Mouse (Mus musculus): ENCODE data around the gene Gm3402. TPM values are rescaled to one million over a fixed set of nuclear protein-coding genes. Genes with fewer than 3 reads are reported as not detected.
"Not testable (repeated sequence)": the region's sequence is repeated elsewhere in the genome, so short reads cannot be mapped to it uniquely, and the experiment has no call there.

Gene Gm3402
- not detected for total RNA-seq (2021)

GRCm38 (mm10) chr5:146513823-146514222 is at the start of gene Gm3402:
Gene Gm3402, plus strand, starts transcription at chr5:146514123.
- intact Hi-C loops (cut with DNase I); DNase-seq (ENCODE audit: low spot score in 2 of 2): not testable (repeated sequence)

GRCm38 (mm10) chr5:146466663-146467062 is 47.3 kb upstream of the Gm3402 start:
- intact Hi-C loops (cut with DNase I): no loop called here
- peak in 1 of 2 experiments; percentile 57 for DNase-seq (ENCODE audit: low spot score in 2 of 2)

GRCm38 (mm10) chr5:146468311-146468710 is 45.6 kb upstream of the Gm3402 start:
- intact Hi-C loops (cut with DNase I): no loop called here
- no peak for DNase-seq (ENCODE audit: low spot score in 2 of 2)

- DNase-seq (ENCODE audit: low spot score in 2 of 2): no peak
- intact Hi-C loops (cut with DNase I): loop anchor here (5.0 to 10.0 kb wide), 3 partner anchors 86 to 284 kb away; partner anchors contain the start of genes 1700001J03Rik and Wasf3
These were observed 43.1 kb upstream of the Gm3402 start for GRCm38 (mm10) chr5:146470821-146471220.

- intact Hi-C loops (cut with DNase I): loop anchor here (5.0 to 10.0 kb wide), 3 partner anchors 87 to 284 kb away; partner anchors contain the start of genes 1700001J03Rik and Wasf3
- no peak for DNase-seq (ENCODE audit: low spot score in 2 of 2)
These were observed 42.6 kb upstream of the Gm3402 start for GRCm38 (mm10) chr5:146471311-146471710.

GRCm38 (mm10) chr5:146471821-146472220 is 42.1 kb upstream of the Gm3402 start:
- intact Hi-C loops (cut with DNase I): loop anchor here (5.0 to 10.0 kb wide), 3 partner anchors 87 to 285 kb away; partner anchors contain the start of genes 1700001J03Rik and Wasf3
- DNase-seq (ENCODE audit: low spot score in 2 of 2): no peak

- peak; percentile 48 to 65 for DNase-seq (ENCODE audit: low spot score in 2 of 2)
- intact Hi-C loops (cut with DNase I): loop anchor here (10.0 kb wide), 1 partner anchor 95 kb away; the partner anchor contains the start of gene Wasf3
These were observed 34.4 kb upstream of the Gm3402 start for GRCm38 (mm10) chr5:146479564-146479963.

- intact Hi-C loops (cut with DNase I); DNase-seq (ENCODE audit: low spot score in 2 of 2): not testable (repeated sequence)
These were observed 32.3 kb upstream of the Gm3402 start, which contains the start of gene Gm6408 for GRCm38 (mm10) chr5:146481665-146482064. Gene Gm6408, plus strand, starts transcription at chr5:146481965.

- intact Hi-C loops (cut with DNase I): not testable (repeated sequence)
- DNase-seq (ENCODE audit: low spot score in 2 of 2): peak in 1 of 2 experiments; percentile 39
These were observed 25.0 kb upstream of the Gm3402 start for GRCm38 (mm10) chr5:146488959-146489358.

GRCm38 (mm10) chr5:146491063-146491462 is 22.9 kb upstream of the Gm3402 start, which contains the start of gene Gm6370:
Gene Gm6370, plus strand, starts transcription at chr5:146491363.
- DNase-seq (ENCODE audit: low spot score in 2 of 2); intact Hi-C loops (cut with DNase I): not testable (repeated sequence)

- intact Hi-C loops (cut with DNase I); DNase-seq (ENCODE audit: low spot score in 2 of 2): not testable (repeated sequence)
These were observed 11.8 kb upstream of the Gm3402 start, which contains the start of gene 4930449I24Rik for GRCm38 (mm10) chr5:146502099-146502498. Gene 4930449I24Rik, plus strand, starts transcription at chr5:146502399.

- DNase-seq (ENCODE audit: low spot score in 2 of 2); intact Hi-C loops (cut with DNase I): not testable (repeated sequence)
These were observed 11.6 kb downstream of the Gm3402 start, which contains the start of gene Gm3404 for GRCm38 (mm10) chr5:146525501-146525900. Gene Gm3404, plus strand, starts transcription at chr5:146525801.

- intact Hi-C loops (cut with DNase I); DNase-seq (ENCODE audit: low spot score in 2 of 2): not testable (repeated sequence)
These were observed 23.4 kb downstream of the Gm3402 start, which contains the start of gene Gm3409 for GRCm38 (mm10) chr5:146537347-146537746. Gene Gm3409, plus strand, starts transcription at chr5:146537647.

GRCm38 (mm10) chr5:146555836-146556235 is 41.9 kb downstream of the Gm3402 start, which contains the start of gene Gm3415:
Gene Gm3415, plus strand, starts transcription at chr5:146556136.
- intact Hi-C loops (cut with DNase I): not testable (repeated sequence)

GRCm38 (mm10) chr5:146564259-146564658 is 50.3 kb downstream of the Gm3402 start:
- intact Hi-C loops (cut with DNase I): loop anchor here (5.0 kb wide), 1 partner anchor 108 kb away; no protein-coding TSS in a partner anchor
- no peak for DNase-seq (ENCODE audit: low spot score in 2 of 2)

More at GRCm38 (mm10) chr5:146555836-146556235, 41.9 kb downstream of the Gm3402 start, which contains the start of gene Gm3415:
- DNase-seq (ENCODE audit: low spot score in 2 of 2): not testable (repeated sequence)

Other genes with a start within 250 kb of the Gm3402 start
- gene Wasf3, start 129.1 kb upstream of the Gm3402 start, total RNA-seq (2021): 10 to 100 TPM; 90.2 to 95.3 TPM
- not detected for gene Gm6408, start 32.2 kb upstream of the Gm3402 start, total RNA-seq (2021)
- gene Gm6370, start 22.8 kb upstream of the Gm3402 start, total RNA-seq (2021): not detected
- not detected for gene 4930449I24Rik, start 11.7 kb upstream of the Gm3402 start, total RNA-seq (2021)
- gene Gm3404, start 11.7 kb downstream of the Gm3402 start, total RNA-seq (2021): not detected
- gene Gm3409, start 23.5 kb downstream of the Gm3402 start, total RNA-seq (2021): not detected
- gene Gm3415, start 42.0 kb downstream of the Gm3402 start, total RNA-seq (2021): not detected
- 10 to 100 TPM; 28.1 to 32.2 TPM for gene Gpr12, start 71.1 kb downstream of the Gm3402 start, total RNA-seq (2021)